Mouse (Mus musculus): ENCODE measurements around the gene Ipcef1. TPM values are rescaled to one million over a fixed set of nuclear protein-coding genes. Genes with fewer than 3 reads are reported as not detected.

Ipcef1 gene
- polyA plus RNA-seq, 1 experiment from 2014 or later, result not detected

DNA sequence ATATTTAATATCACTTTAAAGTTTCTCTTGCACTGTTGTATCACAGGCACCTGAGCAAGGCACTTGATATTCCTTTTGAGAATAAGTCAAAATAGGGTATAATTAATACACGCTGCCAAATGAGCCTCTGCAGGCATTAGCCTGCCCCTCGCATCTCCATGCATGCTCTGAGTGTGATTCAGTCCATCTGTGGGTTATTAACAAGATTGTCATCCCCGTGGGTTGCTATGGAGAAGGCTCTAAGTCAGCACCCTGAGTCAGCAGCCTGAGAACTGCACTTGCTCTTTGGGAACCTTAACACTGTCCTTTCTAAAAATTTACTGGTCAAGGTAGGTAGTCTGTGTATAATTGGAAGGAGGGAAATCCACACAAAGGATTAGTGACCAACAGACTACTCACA, 117.5 kb downstream of the Ipcef1 start:
- no peak for DNase-seq (ENCODE audit: low spot score)
- no peaks in the 10 kb centered on the region for H3K27me3 ChIP-seq (replicated peaks; ENCODE audit: control insufficient read depth, insufficient read depth, low read length)

DNA sequence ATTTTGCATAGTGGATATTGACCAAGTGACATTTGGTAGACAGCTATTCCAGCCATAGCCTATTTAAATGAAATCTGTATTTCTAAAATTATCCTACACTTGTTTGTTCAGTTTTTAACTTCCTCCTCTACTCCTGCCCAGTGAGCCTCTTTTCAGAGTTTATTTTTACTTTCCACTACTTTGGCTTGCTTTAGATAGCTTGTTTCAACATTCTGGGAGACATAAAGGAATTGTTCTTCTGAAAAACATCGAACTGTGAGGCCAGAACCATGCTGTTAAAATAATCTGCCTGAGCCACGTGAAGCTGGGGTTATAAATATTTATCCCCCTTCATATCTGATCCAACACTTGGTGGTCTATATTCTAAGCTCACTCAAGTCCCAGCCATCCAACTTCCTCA, 121.4 kb downstream of the Ipcef1 start:
- no peaks in the 10 kb centered on the region for H3K36me3 ChIP-seq (ENCODE audit: control insufficient read depth, insufficient read depth, low read length)
- no peak overlapping the region for H3K4me3 ChIP-seq (ENCODE audit: low read depth, low read length)
- no peak for ATAC-seq (replicated peaks; ENCODE audit: low FRiP score, low TSS enrichment, low read depth)
- no peaks in the 10 kb centered on the region for H3K27me3 ChIP-seq (replicated peaks; ENCODE audit: control insufficient read depth, insufficient read depth, low read length)
- WGBS, result 49% methylated on average over 2 of the region's 2 CpGs
- DNase-seq (ENCODE audit: low spot score), result no peak
- no peaks in the 10 kb centered on the region for H3K9me3 ChIP-seq (ENCODE audit: control insufficient read depth, low read length)
- H3K4me2 ChIP-seq (ENCODE audit: low read length), result no peak overlapping the region
- no peak overlapping the region for H3K27ac ChIP-seq (ENCODE audit: low read depth)
- no peaks in the 10 kb centered on the region for H3K4me1 ChIP-seq (replicated peaks; ENCODE audit: control insufficient read depth, insufficient read depth, low read length)
- no peak overlapping the region for H3K9ac ChIP-seq (ENCODE audit: low read length)

More for the DNA sequence above, 117.5 kb downstream of the Ipcef1 start:
- no peak for ATAC-seq (replicated peaks; ENCODE audit: low FRiP score, low TSS enrichment, low read depth)
- H3K36me3 ChIP-seq (ENCODE audit: control insufficient read depth, insufficient read depth, low read length), result no peaks in the 10 kb centered on the region
- no peak overlapping the region for H3K9ac ChIP-seq (ENCODE audit: low read length)
- 70% methylated on average over 3 of the region's 3 CpGs for WGBS
- no peaks in the 10 kb centered on the region for H3K4me1 ChIP-seq (replicated peaks; ENCODE audit: control insufficient read depth, insufficient read depth, low read length)
- no peak overlapping the region for H3K4me3 ChIP-seq (ENCODE audit: low read depth, low read length)
- H3K27ac ChIP-seq (ENCODE audit: low read depth), result no peak overlapping the region
- H3K4me2 ChIP-seq (ENCODE audit: low read length), result no peak overlapping the region
- H3K9me3 ChIP-seq (ENCODE audit: control insufficient read depth, low read length), result no peaks in the 10 kb centered on the region

DNA sequence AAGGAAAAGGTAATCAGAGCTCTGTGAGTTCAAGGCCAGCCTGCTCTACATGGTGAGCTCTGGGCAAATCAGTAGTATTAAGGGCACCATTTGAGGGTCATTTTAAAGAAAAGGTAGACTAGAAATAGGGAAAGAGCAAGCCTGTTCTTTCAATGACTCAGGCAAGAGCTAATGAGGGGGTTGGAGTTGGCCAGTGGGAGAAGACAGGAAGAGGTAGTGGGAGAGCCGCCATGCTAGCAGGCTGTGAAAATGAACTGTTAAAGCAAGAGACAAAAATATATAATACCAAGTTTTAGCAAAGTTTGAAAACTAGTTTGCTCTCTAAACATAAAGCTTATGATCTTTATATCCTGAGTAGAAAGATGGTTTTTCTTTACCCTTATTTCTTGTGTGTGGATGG, 121.9 kb downstream of the Ipcef1 start:
- Histone ChIP-seq H3K4me2 (ENCODE audit: low read length) (no peak overlapping the region), H3K9me3 (ENCODE audit: control insufficient read depth, low read length) (no peaks in the 10 kb centered on the region), H3K27ac (ENCODE audit: low read depth) (no peak overlapping the region), H3K27me3 (replicated peaks; ENCODE audit: control insufficient read depth, insufficient read depth, low read length) (no peaks in the 10 kb centered on the region), H3K4me1 (replicated peaks; ENCODE audit: control insufficient read depth, insufficient read depth, low read length) (no peaks in the 10 kb centered on the region), H3K9ac (ENCODE audit: low read length) (no peak overlapping the region), H3K4me3 (ENCODE audit: low read depth, low read length) (no peak overlapping the region), H3K36me3 (ENCODE audit: control insufficient read depth, insufficient read depth, low read length) (no peaks in the 10 kb centered on the region)
- DNase-seq (ENCODE audit: low spot score) (no peak), ATAC-seq (replicated peaks; ENCODE audit: low FRiP score, low TSS enrichment, low read depth) (no peak)
- WGBS, result 95% methylated on average over 1 of the region's 1 CpGs

DNA sequence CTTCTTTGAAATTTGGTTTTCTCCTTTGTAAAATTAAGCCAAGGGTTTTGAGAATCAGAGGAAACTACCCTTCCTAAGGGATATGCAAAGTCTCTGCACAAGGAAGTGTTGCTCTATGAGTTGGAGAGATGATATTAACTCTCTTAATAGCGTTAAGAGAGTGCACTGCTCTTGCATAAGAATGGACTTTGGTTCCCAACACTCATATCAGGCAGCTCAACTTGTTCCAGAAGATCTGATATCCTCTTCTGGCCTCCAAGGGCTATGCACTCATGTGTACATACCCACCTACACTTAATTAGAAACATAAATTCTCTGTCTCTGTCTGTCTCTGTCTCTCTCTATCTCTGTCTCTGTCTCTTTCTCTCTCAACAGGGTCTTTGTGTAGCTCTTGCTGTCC, 123.4 kb downstream of the Ipcef1 start:
- H3K4me3 ChIP-seq (ENCODE audit: low read depth, low read length), result no peak overlapping the region
- no peak overlapping the region for H3K4me2 ChIP-seq (ENCODE audit: low read length)
- H3K9me3 ChIP-seq (ENCODE audit: control insufficient read depth, low read length), result no peaks in the 10 kb centered on the region
- no peak overlapping the region for H3K27ac ChIP-seq (ENCODE audit: low read depth)
- no peak overlapping the region for H3K9ac ChIP-seq (ENCODE audit: low read length)
- H3K27me3 ChIP-seq (replicated peaks; ENCODE audit: control insufficient read depth, insufficient read depth, low read length), result no peaks in the 10 kb centered on the region
- no peaks in the 10 kb centered on the region for H3K36me3 ChIP-seq (ENCODE audit: control insufficient read depth, insufficient read depth, low read length)
- no peaks in the 10 kb centered on the region for H3K4me1 ChIP-seq (replicated peaks; ENCODE audit: control insufficient read depth, insufficient read depth, low read length)
- no peak for DNase-seq (ENCODE audit: low spot score)
- no peak for ATAC-seq (replicated peaks; ENCODE audit: low FRiP score, low TSS enrichment, low read depth)
- 62% methylated on average over 1 of the region's 1 CpGs for WGBS

DNA sequence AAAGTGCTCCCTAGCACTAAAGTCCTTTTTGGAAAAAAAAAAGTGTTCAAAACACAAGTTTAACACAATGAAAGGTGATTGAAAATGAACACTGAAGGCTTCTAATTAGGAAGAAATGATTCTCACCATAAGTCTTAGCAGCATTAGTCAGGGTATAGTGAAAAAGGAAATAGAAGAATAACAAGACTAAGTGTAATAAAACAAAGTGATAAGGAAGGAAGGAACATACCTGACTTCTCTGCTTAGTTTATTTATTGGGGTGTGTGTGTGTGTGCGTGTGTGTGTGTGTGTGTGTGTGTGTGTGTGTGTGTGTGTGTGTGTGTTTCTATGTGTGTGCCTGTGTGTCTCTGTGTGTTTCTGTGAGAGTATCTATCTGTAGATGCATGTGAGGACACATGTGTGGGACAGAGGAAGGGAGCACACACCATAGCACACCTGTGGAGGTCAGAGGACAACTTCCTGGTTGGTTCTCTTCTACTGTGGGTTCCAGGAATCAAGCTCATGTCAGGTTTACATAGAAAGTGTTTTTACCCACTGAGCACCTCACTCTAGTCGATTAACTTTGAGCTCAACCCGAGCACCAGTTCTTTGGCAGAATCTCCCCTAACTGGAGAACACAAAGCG, 124.6 kb downstream of the Ipcef1 start:
- H3K4me3 ChIP-seq (ENCODE audit: low read depth, low read length), result no peak overlapping the region
- no peaks in the 10 kb centered on the region for H3K9me3 ChIP-seq (ENCODE audit: control insufficient read depth, low read length)
- no peak overlapping the region for H3K9ac ChIP-seq (ENCODE audit: low read length)
- DNase-seq (ENCODE audit: low spot score), result no peak
- no peaks in the 10 kb centered on the region for H3K27me3 ChIP-seq (replicated peaks; ENCODE audit: control insufficient read depth, insufficient read depth, low read length)
- ATAC-seq (replicated peaks; ENCODE audit: low FRiP score, low TSS enrichment, low read depth), result no peak
- H3K4me2 ChIP-seq (ENCODE audit: low read length), result no peak overlapping the region
- 79% methylated on average over 4 of the region's 4 CpGs for WGBS
- H3K27ac ChIP-seq (ENCODE audit: low read depth), result no peak overlapping the region
- H3K4me1 ChIP-seq (replicated peaks; ENCODE audit: control insufficient read depth, insufficient read depth, low read length), result no peaks in the 10 kb centered on the region
- H3K36me3 ChIP-seq (ENCODE audit: control insufficient read depth, insufficient read depth, low read length), result no peaks in the 10 kb centered on the region

DNA sequence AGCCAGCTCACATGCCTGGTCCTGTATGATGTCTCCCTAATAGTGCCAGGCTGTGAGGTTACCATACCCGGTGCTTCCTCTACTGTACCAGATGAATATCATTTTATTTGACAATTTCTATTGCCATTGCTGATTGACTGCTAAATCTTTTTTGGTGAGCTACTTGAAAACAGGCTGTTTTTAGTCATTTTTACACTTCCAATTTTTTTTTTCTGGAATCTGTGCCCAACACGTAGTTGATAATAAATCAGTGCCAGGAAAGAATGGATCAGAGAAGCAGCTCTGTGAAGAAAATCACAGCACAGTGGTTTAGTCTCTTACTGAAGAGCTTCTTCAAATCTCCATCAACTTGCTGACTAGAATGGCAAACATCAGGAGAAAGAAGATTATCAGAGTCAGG, 125.6 kb downstream of the Ipcef1 start:
- H3K27me3 ChIP-seq (replicated peaks; ENCODE audit: control insufficient read depth, insufficient read depth, low read length), result no peaks in the 10 kb centered on the region
- WGBS, result 78% methylated on average over 2 of the region's 2 CpGs
- no peaks in the 10 kb centered on the region for H3K36me3 ChIP-seq (ENCODE audit: control insufficient read depth, insufficient read depth, low read length)
- no peak overlapping the region for H3K9ac ChIP-seq (ENCODE audit: low read length)
- no peak overlapping the region for H3K27ac ChIP-seq (ENCODE audit: low read depth)
- H3K4me2 ChIP-seq (ENCODE audit: low read length), result no peak overlapping the region
- no peaks in the 10 kb centered on the region for H3K9me3 ChIP-seq (ENCODE audit: control insufficient read depth, low read length)
- DNase-seq (ENCODE audit: low spot score), result no peak
- no peak for ATAC-seq (replicated peaks; ENCODE audit: low FRiP score, low TSS enrichment, low read depth)
- no peaks in the 10 kb centered on the region for H3K4me1 ChIP-seq (replicated peaks; ENCODE audit: control insufficient read depth, insufficient read depth, low read length)
- no peak overlapping the region for H3K4me3 ChIP-seq (ENCODE audit: low read depth, low read length)

DNA sequence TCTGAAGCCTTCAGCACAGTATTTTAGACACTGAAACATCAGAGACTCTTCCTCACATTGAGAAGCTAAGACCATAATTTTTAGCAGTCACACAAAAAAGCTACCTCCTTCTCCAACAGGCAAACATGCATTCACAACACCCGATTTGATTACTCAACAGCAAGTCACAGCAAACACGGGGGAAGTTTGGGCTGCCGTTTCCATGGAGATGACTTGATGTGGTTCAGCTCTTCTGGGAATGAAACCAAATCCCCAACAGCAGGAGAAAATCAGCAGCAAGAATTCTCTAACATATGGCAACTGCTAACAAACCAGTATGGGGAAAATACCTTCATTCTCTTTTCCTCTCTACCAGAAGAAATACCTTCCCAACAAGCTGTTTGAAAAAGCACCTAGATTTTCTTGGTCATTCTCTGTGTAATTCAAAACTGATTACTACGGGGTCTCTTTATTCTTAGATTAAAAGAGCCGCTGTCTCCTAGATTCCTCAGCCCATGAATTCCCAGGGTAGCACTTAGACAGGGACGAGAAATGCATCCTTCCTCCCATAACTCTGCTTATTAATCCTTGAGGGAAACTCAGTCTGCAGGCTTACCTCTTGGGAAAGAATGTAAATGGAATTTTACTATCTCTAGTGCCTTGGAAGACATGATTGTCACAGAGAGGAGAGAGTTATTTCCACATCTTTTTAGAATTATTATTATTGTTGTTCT, 135.6 kb downstream of the Ipcef1 start:
- H3K27ac ChIP-seq (ENCODE audit: low read depth), result peak overlapping the region; percentile 33; the same call in 1 of the 2 replicates
- no peaks in the 10 kb centered on the region for H3K9me3 ChIP-seq (ENCODE audit: control insufficient read depth, low read length)
- H3K9ac ChIP-seq (ENCODE audit: low read length), result no peak overlapping the region
- no peak for ATAC-seq (replicated peaks; ENCODE audit: low FRiP score, low TSS enrichment, low read depth)
- no peak overlapping the region for H3K4me3 ChIP-seq (ENCODE audit: low read depth, low read length)
- no peaks in the 10 kb centered on the region for H3K4me1 ChIP-seq (replicated peaks; ENCODE audit: control insufficient read depth, insufficient read depth, low read length)
- 33% methylated on average over 6 of the region's 6 CpGs for WGBS
- no peak for DNase-seq (ENCODE audit: low spot score)
- H3K27me3 ChIP-seq (replicated peaks; ENCODE audit: control insufficient read depth, insufficient read depth, low read length), result no peaks in the 10 kb centered on the region
- H3K36me3 ChIP-seq (ENCODE audit: control insufficient read depth, insufficient read depth, low read length), result no peaks in the 10 kb centered on the region
- peak overlapping the region; percentile 3; the same call in 1 of the 2 replicates for H3K4me2 ChIP-seq (ENCODE audit: low read length)

DNA sequence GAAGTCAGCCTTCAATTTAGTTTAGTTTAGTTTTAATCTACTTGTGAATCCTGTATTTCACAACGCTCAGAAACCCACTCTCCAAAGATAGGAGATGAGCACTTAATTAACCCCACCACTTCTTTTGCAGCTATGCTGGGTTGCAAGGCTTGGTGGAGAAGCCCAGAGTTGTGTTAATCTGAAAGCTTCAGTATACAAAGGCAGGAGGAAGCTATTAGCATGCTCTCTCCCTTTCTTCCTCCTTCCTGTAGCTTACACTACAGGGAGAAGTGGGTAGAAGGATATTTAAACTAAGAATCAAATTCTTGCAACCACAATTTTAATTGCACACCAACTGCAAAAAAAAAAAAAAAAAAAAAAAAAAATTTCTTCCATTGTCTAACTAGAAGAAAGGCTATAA, 136.3 kb downstream of the Ipcef1 start:
- ATAC-seq (replicated peaks; ENCODE audit: low FRiP score, low TSS enrichment, low read depth) (no peak), DNase-seq (ENCODE audit: low spot score) (no peak)
- H3K9ac ChIP-seq (ENCODE audit: low read length), result no peak overlapping the region
- no peaks in the 10 kb centered on the region for H3K4me1 ChIP-seq (replicated peaks; ENCODE audit: control insufficient read depth, insufficient read depth, low read length)
- H3K4me3 ChIP-seq (ENCODE audit: low read depth, low read length), result no peak overlapping the region
- H3K27me3 ChIP-seq (replicated peaks; ENCODE audit: control insufficient read depth, insufficient read depth, low read length), result no peaks in the 10 kb centered on the region
- H3K27ac ChIP-seq (ENCODE audit: low read depth), result peak overlapping the region; percentile 33; the same call in 1 of the 2 replicates
- no peaks in the 10 kb centered on the region for H3K36me3 ChIP-seq (ENCODE audit: control insufficient read depth, insufficient read depth, low read length)
- no peak overlapping the region for H3K4me2 ChIP-seq (ENCODE audit: low read length)
- H3K9me3 ChIP-seq (ENCODE audit: control insufficient read depth, low read length), result no peaks in the 10 kb centered on the region
- WGBS, result 84% methylated on average over 1 of the region's 1 CpGs

DNA sequence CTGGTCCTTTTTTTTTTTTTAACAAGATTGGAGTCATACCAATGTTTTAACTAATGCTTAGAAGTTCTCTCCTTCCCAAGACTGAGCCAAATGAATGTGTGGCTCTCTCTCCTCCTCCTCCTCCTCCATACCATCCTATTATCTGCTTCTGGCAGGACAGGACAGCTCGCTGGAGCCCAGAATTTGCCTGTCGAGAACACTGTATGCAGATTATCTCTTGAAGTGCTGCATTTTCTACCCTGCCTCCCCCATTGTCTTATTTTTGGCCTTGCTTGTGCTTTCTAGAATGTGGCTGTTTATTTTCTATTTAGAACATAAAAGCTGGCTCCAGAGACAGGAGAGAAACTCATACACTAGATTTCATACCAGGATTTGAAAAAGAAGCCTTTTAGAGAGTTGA, 142.5 kb downstream of the Ipcef1 start:
- DNase-seq (ENCODE audit: low spot score), result no peak
- no peak overlapping the region for H3K27ac ChIP-seq (ENCODE audit: low read depth)
- no peaks in the 10 kb centered on the region for H3K27me3 ChIP-seq (replicated peaks; ENCODE audit: control insufficient read depth, insufficient read depth, low read length)
- H3K36me3 ChIP-seq (ENCODE audit: control insufficient read depth, insufficient read depth, low read length), result no peaks in the 10 kb centered on the region
- no peaks in the 10 kb centered on the region for H3K9me3 ChIP-seq (ENCODE audit: control insufficient read depth, low read length)
- H3K4me3 ChIP-seq (ENCODE audit: low read depth, low read length), result no peak overlapping the region
- H3K4me1 ChIP-seq (replicated peaks; ENCODE audit: control insufficient read depth, insufficient read depth, low read length), result no peaks in the 10 kb centered on the region
- no peak for ATAC-seq (replicated peaks; ENCODE audit: low FRiP score, low TSS enrichment, low read depth)
- no peak overlapping the region for H3K9ac ChIP-seq (ENCODE audit: low read length)
- whole genome bisulfite sequencing, result 74% methylated on average over 2 of the region's 2 CpGs
- H3K4me2 ChIP-seq (ENCODE audit: low read length), result no peak overlapping the region
